Mouse (Mus musculus): ENCODE data around the gene Ddx60. TPM values are rescaled to one million over a fixed set of nuclear protein-coding genes. Genes with fewer than 3 reads are reported as not detected.

Ddx60 gene
- total RNA-seq, 2 experiments from 2014 or later = 0.23 to 0.78 TPM

- intact Hi-C loops (cut with DNase I) = no loop called here
- no peak for DNase-seq (ENCODE audit: low spot score in 2 of 2)
Measured at GRCm38 (mm10) chr8:61969581-61969980, 41.7 kb downstream of the Ddx60 start.

GRCm38 (mm10) chr8:61984941-61985340 lies 57.1 kb downstream of the Ddx60 start:
- intact Hi-C loops (cut with DNase I) = no loop called here
- DNase-seq (ENCODE audit: low spot score in 2 of 2) = no peak

GRCm38 (mm10) chr8:61985703-61986475 lies 58.0 kb downstream of the Ddx60 start:
- intact Hi-C loops (cut with DNase I) = no loop called here
- DNase-seq (ENCODE audit: low spot score in 2 of 2) = no peak

- peak in 1 of 2 experiments; percentile 2 for DNase-seq (ENCODE audit: low spot score in 2 of 2)
- intact Hi-C loops (cut with DNase I) = no loop called here
Measured at GRCm38 (mm10) chr8:61989464-61989863, 61.6 kb downstream of the Ddx60 start.

- DNase-seq (ENCODE audit: low spot score in 2 of 2) = no peak
- intact Hi-C loops (cut with DNase I) = no loop called here
Measured at GRCm38 (mm10) chr8:61992796-61993195, 64.9 kb downstream of the Ddx60 start.

- intact Hi-C loops (cut with DNase I) = no loop called here
- DNase-seq (ENCODE audit: low spot score in 2 of 2) = no peak
Measured at GRCm38 (mm10) chr8:61997125-61997524, 69.2 kb downstream of the Ddx60 start.

GRCm38 (mm10) chr8:62014166-62014565 lies 86.3 kb downstream of the Ddx60 start:
- no peak for DNase-seq (ENCODE audit: low spot score in 2 of 2)
- intact Hi-C loops (cut with DNase I) = no loop called here

- intact Hi-C loops (cut with DNase I) = no loop called here
- DNase-seq (ENCODE audit: low spot score in 2 of 2) = no peak
Measured at GRCm38 (mm10) chr8:62014582-62014981, 86.7 kb downstream of the Ddx60 start.

GRCm38 (mm10) chr8:62034351-62034750 lies 106.5 kb downstream of the Ddx60 start:
- intact Hi-C loops (cut with DNase I) = no loop called here
- DNase-seq (ENCODE audit: low spot score in 2 of 2) = no peak

- intact Hi-C loops (cut with DNase I) = no loop called here
- no peak for DNase-seq (ENCODE audit: low spot score in 2 of 2)
Measured at GRCm38 (mm10) chr8:62046809-62047208, 118.9 kb downstream of the Ddx60 start.

- intact Hi-C loops (cut with DNase I) = loop anchor here (1.0 to 5.0 kb wide), 3 partner anchors 165 to 538 kb away; no protein-coding TSS in a partner anchor
- DNase-seq (ENCODE audit: low spot score in 2 of 2) = peak; percentile 11 to 15
Measured at GRCm38 (mm10) chr8:62060357-62060756, 132.5 kb downstream of the Ddx60 start.

GRCm38 (mm10) chr8:62068305-62068704 lies 140.4 kb downstream of the Ddx60 start:
- DNase-seq (ENCODE audit: low spot score in 2 of 2) = no peak
- intact Hi-C loops (cut with DNase I) = no loop called here

- peak; percentile 11 to 52 for DNase-seq (ENCODE audit: low spot score in 2 of 2)
- intact Hi-C loops (cut with DNase I) = loop anchor here (2.0 kb wide), 1 partner anchor 1797 kb away; no protein-coding TSS in a partner anchor
Measured at GRCm38 (mm10) chr8:62080195-62080802, 152.4 kb downstream of the Ddx60 start.

GRCm38 (mm10) chr8:62081804-62082203 lies 153.9 kb downstream of the Ddx60 start:
- intact Hi-C loops (cut with DNase I) = loop anchor here (2.0 kb wide), 1 partner anchor 1795 kb away; no protein-coding TSS in a partner anchor
- DNase-seq (ENCODE audit: low spot score in 2 of 2) = no peak

Other genes starting within 250 kb of the Ddx60 start
- 1 to 10 TPM; 4.0 to 4.2 TPM for gene Palld, start 25.4 kb upstream of the Ddx60 start, total RNA-seq (2021)
- not detected for gene Anxa10, start 195.1 kb downstream of the Ddx60 start, total RNA-seq (2021)